Mouse (Mus musculus) liver, adult 10 weeks (tissue): Measurements from ENCODE around the gene Nfic. TPM values are rescaled to one million over a fixed set of nuclear protein-coding genes. Genes with fewer than 3 reads are reported as not detected.

ENCODE experiments used
- polyA plus RNA-seq: library from polyadenylated mRNA; stranded (reverse); fragments of 350-450 nt; fragmentation: Illumina TruSeq; extraction: RNeasy Lipid Tissue Mini Kit (QIAGEN cat#74804); gene quantifications from one replicate; pipeline ENCODE4 v1.2.3, GENCODE M21; 2014; ENCODE audit warnings: low read depth, low replicate concordance

Gene Nfic
- polyA plus RNA-seq, result 14.6 TPM

DNA sequence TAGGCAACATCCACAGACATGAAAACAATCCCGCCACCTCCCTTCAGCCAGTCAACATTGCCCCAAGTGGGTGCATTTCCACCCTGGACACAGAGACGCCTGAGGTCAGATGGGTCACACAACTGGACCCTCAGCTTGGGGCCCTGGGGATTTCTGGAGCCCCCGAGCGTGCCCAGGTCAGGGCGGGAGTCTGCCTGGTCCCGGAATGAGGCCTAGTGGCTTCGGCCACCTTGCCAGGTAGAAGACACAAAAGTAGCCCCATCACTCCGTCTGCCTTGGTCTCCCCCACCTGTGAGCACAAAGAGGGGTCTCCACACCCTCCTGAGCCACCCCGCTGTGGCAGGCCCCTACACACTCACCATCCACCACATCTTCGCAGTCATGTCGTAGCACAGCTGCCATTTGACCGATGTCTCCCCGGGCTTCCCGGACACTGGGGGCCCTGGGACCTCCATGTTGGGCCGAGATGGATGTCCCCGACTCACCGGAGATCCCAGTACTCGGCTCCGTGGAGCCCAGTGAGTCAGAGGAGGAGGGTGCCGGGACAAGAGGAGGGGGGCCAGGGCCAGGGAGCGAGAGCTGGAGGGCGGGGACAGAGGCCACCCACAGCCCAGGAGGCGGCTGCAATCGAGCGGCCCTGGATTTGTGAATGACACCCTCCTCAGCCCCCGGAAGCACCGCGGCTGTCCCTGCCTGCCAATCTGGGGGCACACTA, at the start of gene Nfic:
Gene Nfic (minus strand): TSS at position 455 of the 715 bp plus-strand sequence.

GRCm38 (mm10) chr10:81500032-81500431, 44.6 kb upstream of the Nfic start, which contains the start of gene S1pr4:
Gene S1pr4, minus strand, starts transcription at chr10:81500132.

GRCm38 (mm10) chr10:81496264-81496901, 40.9 kb upstream of the Nfic start, which contains the start of gene Ncln:
Gene Ncln, minus strand, starts transcription at chr10:81496392.

DNA sequence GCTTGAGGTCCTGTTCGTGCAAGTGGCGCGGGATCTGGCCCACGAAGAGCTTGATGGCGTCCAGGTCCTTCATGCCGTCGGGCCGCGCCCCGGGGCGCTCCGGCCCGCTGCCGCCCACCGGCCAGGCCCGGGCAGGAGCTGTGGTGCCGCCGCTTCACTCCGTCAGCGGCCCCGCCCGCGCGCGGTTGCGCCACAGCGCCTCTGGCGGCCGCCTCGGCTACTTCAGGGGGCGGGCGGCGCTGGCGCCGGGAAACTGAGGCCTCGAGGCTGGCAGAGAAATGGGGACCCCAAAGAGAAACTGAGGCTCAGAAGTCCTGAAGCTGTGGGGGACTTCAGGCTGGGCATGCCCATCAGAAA, 27.1 kb upstream of the Nfic start, which contains the start of gene Celf5:
Gene Celf5 (minus strand): TSS at position 177 of the 357 bp plus-strand sequence.

GRCm38 (mm10) chr10:81392781-81393185, 62.7 kb downstream of the Nfic start, which contains the start of gene Smim24:
Gene Smim24, plus strand, starts transcription at chr10:81393051.

DNA sequence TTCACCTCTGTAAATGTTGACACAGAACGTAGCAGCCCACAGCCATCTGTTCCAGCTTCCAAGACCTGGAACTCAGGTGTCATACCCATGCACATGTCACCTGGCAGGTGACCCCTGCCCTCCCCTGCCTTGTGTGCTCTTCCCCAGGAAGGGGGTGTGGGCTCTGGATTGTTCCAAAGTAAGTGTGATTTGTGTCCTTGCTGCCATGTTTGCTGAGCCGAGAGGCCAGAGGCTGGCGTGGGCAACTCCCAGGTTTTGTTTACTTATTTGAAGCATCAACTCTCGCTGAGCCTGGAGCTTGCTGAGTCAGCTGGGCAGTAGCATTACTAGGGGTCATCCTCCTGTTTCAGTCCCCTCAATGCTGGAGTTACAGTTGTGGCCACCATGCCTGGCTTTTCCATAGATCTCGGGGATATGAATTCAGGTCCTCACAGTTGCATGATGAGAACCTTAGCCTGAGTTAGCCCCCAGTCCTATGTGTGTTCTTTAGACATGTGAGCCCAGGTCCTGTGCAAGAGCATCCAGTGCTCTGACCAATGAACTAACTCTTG, 66.9 kb downstream of the Nfic start, which contains the start of gene Gm48552:
Gene Gm48552 (plus strand): TSS at position 501 of the 551 bp plus-strand sequence.

GRCm38 (mm10) chr10:81383802-81384604, 71.4 kb downstream of the Nfic start, which contains the start of the genes Dohh and Gm48551:
Gene Dohh, plus strand, starts transcription at chr10:81384428.
Gene Gm48551, plus strand, starts transcription at chr10:81384466.

DNA sequence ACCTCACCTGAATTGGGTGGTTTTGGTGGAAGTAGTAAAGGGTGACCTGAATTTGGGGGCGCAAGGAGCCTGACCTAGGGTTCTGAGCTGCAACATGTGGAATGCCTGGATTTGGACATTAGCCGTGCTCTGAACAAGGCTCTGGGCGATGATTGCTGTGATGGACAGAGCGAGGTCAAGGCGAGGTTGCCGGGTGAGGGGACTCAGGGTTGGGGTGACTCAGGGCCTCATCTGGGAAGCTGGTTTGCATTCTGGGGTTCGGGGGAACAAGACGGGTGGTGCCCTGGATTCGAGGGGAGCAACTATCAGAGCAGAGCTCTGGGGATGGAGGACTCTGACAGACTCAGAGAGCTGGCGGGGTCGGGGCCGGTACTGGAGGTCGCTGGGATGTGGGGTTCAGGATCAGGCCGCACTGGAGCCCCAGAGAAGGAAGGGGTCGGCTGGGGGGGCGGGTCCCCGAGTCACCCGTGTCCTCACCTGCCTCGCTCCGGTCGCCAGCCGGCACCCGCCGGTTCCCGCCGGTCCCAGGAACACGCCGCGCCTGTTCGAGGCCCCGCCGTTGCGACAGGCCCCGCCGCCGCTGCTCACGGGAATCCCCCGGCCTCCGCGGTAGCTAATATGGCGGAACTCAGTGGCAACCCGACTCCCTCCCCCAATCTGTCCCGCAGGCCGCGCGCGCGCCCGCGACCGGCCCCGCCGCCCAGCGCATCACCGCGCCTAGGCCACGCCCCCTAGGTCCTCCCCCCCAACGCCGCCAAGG, 77.5 kb downstream of the Nfic start, which contains the start of gene Fzr1:
Gene Fzr1 (minus strand): TSS at position 724 of the 760 bp plus-strand sequence.

DNA sequence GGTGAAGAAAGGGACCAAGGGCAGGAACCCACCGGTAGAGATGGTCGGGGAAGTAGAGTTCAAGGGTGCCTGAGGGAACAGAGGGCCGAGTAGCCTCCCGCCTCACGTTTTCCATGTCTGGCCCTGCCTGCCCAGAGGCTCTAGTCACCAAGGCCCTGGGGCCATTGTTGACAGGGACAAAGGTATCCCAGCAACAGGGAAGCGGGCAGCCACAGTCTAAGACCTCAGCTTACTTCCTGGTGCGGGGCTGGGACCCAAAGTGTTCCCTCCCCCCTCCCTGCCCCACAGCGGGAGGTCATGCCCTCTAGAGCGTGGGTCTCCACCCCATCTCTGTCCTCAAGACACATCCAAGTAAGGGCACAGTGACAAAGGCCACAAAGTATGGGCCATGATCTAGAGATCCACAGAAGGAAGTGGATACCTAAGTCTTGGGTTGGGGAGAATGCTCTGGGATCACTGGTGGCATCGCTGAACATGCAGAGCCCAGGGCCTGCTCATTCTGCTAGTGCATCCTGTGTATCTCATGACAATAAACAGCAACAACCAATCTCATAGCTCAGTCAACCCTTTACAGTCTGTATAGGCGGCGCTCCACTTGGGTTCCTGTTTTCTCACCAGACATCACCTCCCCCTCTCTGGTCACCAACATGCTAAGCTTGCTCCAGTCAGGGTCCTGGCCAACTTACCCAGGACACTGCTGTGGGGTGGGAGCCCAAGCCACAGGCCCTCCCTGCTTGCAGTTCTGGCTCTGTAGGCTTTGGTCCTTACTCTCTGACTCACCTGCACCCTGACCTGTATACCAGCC, 89.6 kb downstream of the Nfic start, which contains the start of gene 4930404N11Rik:
Gene 4930404N11Rik (minus strand): TSS at position 145 of the 805 bp plus-strand sequence.

GRCm38 (mm10) chr10:81356991-81357844, 98.2 kb downstream of the Nfic start, which contains the start of gene Mfsd12:
Gene Mfsd12, plus strand, starts transcription at chr10:81357491.

DNA sequence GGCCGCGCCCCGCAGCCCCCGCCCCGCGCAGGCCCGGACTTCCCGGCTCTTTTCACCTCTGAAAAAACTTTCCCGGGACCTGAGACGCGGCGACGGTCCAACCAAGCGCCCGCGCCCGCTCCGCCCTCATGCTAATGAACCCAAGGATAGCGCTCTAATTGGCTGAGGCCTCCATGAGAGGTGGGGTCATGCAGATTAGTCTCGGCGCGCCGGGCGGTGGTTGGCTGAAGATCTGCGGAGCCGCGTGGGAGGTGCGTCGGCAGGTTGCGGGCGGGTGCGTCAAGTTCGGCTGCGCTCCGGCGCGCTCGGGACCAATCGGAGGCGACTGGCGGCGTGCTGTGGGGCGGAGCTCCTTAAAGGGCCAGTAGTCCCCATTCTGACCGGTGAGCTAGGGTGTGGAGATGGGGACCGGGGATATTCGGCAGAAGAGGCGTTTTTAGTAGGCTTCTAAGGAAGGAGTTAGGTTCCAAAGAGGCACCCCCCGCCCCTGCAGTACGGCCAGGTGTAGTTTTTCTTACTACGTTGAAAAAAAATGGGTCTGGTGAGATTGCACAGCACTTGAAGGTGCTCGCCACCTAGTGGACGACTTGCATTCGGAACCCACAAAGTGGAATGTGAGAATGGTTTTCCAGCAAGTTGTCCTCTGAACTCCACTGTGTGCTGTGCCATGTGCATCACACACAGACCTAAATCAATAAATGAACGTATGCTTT, 104.9 kb downstream of the Nfic start, which contains the start of gene Hmg20b:
Gene Hmg20b (minus strand): TSS at position 130 of the 713 bp plus-strand sequence.

Other genes with a start within 250 kb of the Nfic start
- not detected for gene Atcay, start 224.8 kb downstream of the Nfic start, polyA plus RNA-seq
- gene Zfr2, start 222.5 kb downstream of the Nfic start, polyA plus RNA-seq, result not detected
- not detected for gene Matk, start 202.7 kb downstream of the Nfic start, polyA plus RNA-seq
- 4.6 TPM for gene Mrpl54, start 188.7 kb downstream of the Nfic start, polyA plus RNA-seq
- 1.1 TPM for gene Apba3, start 188.7 kb downstream of the Nfic start, polyA plus RNA-seq
- 1.4 TPM for gene Tjp3, start 164.1 kb downstream of the Nfic start, polyA plus RNA-seq
- 1.0 TPM for gene Pip5k1c, start 162.7 kb downstream of the Nfic start, polyA plus RNA-seq
- gene Cactin, start 134.5 kb downstream of the Nfic start, polyA plus RNA-seq, result 0.24 TPM
- gene Tbxa2r, start 126.9 kb downstream of the Nfic start, polyA plus RNA-seq, result not detected
- not detected for gene Gipc3, start 112.4 kb downstream of the Nfic start, polyA plus RNA-seq
- 4.2 TPM for gene Hmg20b, start 105.2 kb downstream of the Nfic start, polyA plus RNA-seq
- gene Mfsd12, start 98.1 kb downstream of the Nfic start, polyA plus RNA-seq, result 0.24 TPM
- not detected for gene 4930404N11Rik, start 89.8 kb downstream of the Nfic start, polyA plus RNA-seq
- gene Fzr1, start 77.1 kb downstream of the Nfic start, polyA plus RNA-seq, result 0.34 TPM
- not detected for gene Dohh, start 71.2 kb downstream of the Nfic start, polyA plus RNA-seq
- gene Gm48551, start 71.2 kb downstream of the Nfic start, polyA plus RNA-seq, result not detected
- gene Gm48552, start 66.6 kb downstream of the Nfic start, polyA plus RNA-seq, result not detected
- not detected for gene Smim24, start 62.6 kb downstream of the Nfic start, polyA plus RNA-seq
- not detected for gene Celf5, start 27.1 kb upstream of the Nfic start, polyA plus RNA-seq
- gene Ncln, start 40.8 kb upstream of the Nfic start, polyA plus RNA-seq, result 1.6 TPM
- gene S1pr4, start 44.5 kb upstream of the Nfic start, polyA plus RNA-seq, result not detected
- gene Gna15, start 68.6 kb upstream of the Nfic start, polyA plus RNA-seq, result not detected
- gene Gna11, start 89.6 kb upstream of the Nfic start, polyA plus RNA-seq, result 4.4 TPM
- gene Aes, start 103.9 kb upstream of the Nfic start, polyA plus RNA-seq, result 37.6 TPM
- 4.2 TPM for gene Tle2, start 118.9 kb upstream of the Nfic start, polyA plus RNA-seq
- gene Tle6, start 145.4 kb upstream of the Nfic start, polyA plus RNA-seq, result 0.74 TPM
- gene BC025920, start 150.6 kb upstream of the Nfic start, polyA plus RNA-seq, result 0.53 TPM
- 0.21 TPM for gene Sirt6, start 172.2 kb upstream of the Nfic start, polyA plus RNA-seq
- gene Ankrd24, start 172.9 kb upstream of the Nfic start, polyA plus RNA-seq, result 1.6 TPM
- 5.2 TPM for gene Gm10778, start 193.4 kb upstream of the Nfic start, polyA plus RNA-seq
- gene Zfp433, start 249.2 kb upstream of the Nfic start, polyA plus RNA-seq, result 8.0 TPM